Mouse (Mus musculus) CH12.LX (cell line): ENCODE measurements around the gene Pxdc1. TPM values are rescaled to one million over a fixed set of nuclear protein-coding genes. Genes with fewer than 3 reads are reported as not detected.

Experiments used
- DNase-seq: peaks from one replicate; pipeline ENCODE4 v3.0.0-alpha.2; 2013; ENCODE audit errors: extremely low read depth
- H3K27ac ChIP-seq: 2 replicates; pipeline ENCODE4 v1.5.1; 2012; ENCODE audit warnings: low read depth, mild to moderate bottlenecking, control low read depth, moderate library complexity; ENCODE audit not compliant: insufficient read depth
- H3K27me3 ChIP-seq: replicated peaks from 2 replicates; pipeline ENCODE3; 2012; ENCODE audit warnings: inconsistent platforms
- H3K36me3 ChIP-seq, 2 experiments: replicated peaks in 1 of 2; 2 replicates each; pipeline versions ENCODE3 to v1.6.1; 2012; ENCODE audit warnings: inconsistent platforms in 1 of 2, low read length in 1 of 2, mild to moderate bottlenecking in 1 of 2, mixed read lengths in 1 of 2, moderate library complexity in 1 of 2; ENCODE audit not compliant: control insufficient read depth in 1 of 2, insufficient read depth in 1 of 2
- H3K4me1 ChIP-seq, 2 experiments: 2 replicates each; pipeline ENCODE4 v1.6.1; 2012; ENCODE audit warnings: inconsistent platforms in 1 of 2, moderate library complexity in 1 of 2; ENCODE audit not compliant: insufficient read depth in 2 of 2, control insufficient read depth in 1 of 2
- H3K4me2 ChIP-seq: 2 replicates; pipeline ENCODE4 v1.6.1; 2012; ENCODE audit warnings: low read depth, mild to moderate bottlenecking, control low read depth; ENCODE audit not compliant: poor library complexity, insufficient read depth, severe bottlenecking
- H3K4me3 ChIP-seq, 3 experiments: fragments of 150-350 bp in 1 of 3; sonication (generic) in 1 of 3; replicated peaks in 1 of 3; 2 replicates each; pipeline versions ENCODE3 to v1.5.1; 2011 to 2012; ENCODE audit warnings: low read depth in 2 of 3, low read length in 2 of 3, mild to moderate bottlenecking in 2 of 3, moderate library complexity in 2 of 3, control low read depth in 1 of 3, improper control_type of control experiment in 1 of 3, inconsistent platforms in 1 of 3, mixed read lengths in 1 of 3; ENCODE audit not compliant: poor library complexity in 1 of 3
- H3K79me2 ChIP-seq: replicated peaks from 2 replicates; pipeline ENCODE4 v1.6.1; 2012; ENCODE audit warnings: mild to moderate bottlenecking, moderate library complexity; ENCODE audit not compliant: control insufficient read depth, poor library complexity, insufficient read depth, severe bottlenecking; ENCODE audit errors: extremely low read depth
- H3K9ac ChIP-seq: 2 replicates; pipeline ENCODE4 v1.6.1; 2012; ENCODE audit warnings: low read depth, mild to moderate bottlenecking, control low read depth, moderate library complexity; ENCODE audit not compliant: insufficient read depth
- H3K9me3 ChIP-seq: replicated peaks from 2 replicates; pipeline ENCODE3; 2012; ENCODE audit warnings: low read length, inconsistent platforms, mixed read lengths
- BHLHE40 ChIP-seq: IDR thresholded peaks from 2 replicates; pipeline ENCODE4 v1.6.1; 2011; ENCODE audit warnings: mild to moderate bottlenecking, low read depth, low read length, improper control_type of control experiment
- CHD2 ChIP-seq: IDR thresholded peaks from 2 replicates; pipeline ENCODE4 v1.6.1; 2011; ENCODE audit warnings: low read length, improper control_type of control experiment
- CTCF ChIP-seq, 2 experiments: IDR thresholded peaks in 1 of 2; conservative IDR thresholded peaks in 1 of 2; 2 replicates each; pipeline ENCODE4 v1.5.1; 2011 to 2012; ENCODE audit warnings: low read depth in 2 of 2, low read length in 2 of 2, improper control_type of control experiment in 1 of 2, inconsistent platforms in 1 of 2, mild to moderate bottlenecking in 1 of 2, moderate library complexity in 1 of 2
- EP300 ChIP-seq: IDR thresholded peaks from 2 replicates; pipeline ENCODE4 v1.6.1; 2011; ENCODE audit warnings: low read length, improper control_type of control experiment
- ETS1 ChIP-seq: conservative IDR thresholded peaks from 2 replicates; pipeline ENCODE4 v1.6.1; 2012; ENCODE audit warnings: low read depth, mild to moderate bottlenecking, inconsistent platforms, low read length, improper control_type of control experiment, moderate library complexity
- GABPA ChIP-seq: IDR thresholded peaks from 2 replicates; pipeline ENCODE4 v1.6.1; 2012; ENCODE audit warnings: low read depth, low read length, improper control_type of control experiment, inconsistent platforms; ENCODE audit not compliant: insufficient replicate concordance
- JUN ChIP-seq: IDR thresholded peaks from 2 replicates; pipeline ENCODE4 v1.6.1; 2011; ENCODE audit warnings: low read depth, mild to moderate bottlenecking, low read length, improper control_type of control experiment, moderate library complexity; ENCODE audit not compliant: insufficient read depth
- MEF2A ChIP-seq: IDR thresholded peaks from 2 replicates; pipeline ENCODE4 v1.6.1; 2014; ENCODE audit warnings: low read depth, mild to moderate bottlenecking, inconsistent platforms, low read length, improper control_type of control experiment, borderline replicate concordance
- MYC ChIP-seq: IDR thresholded peaks from 2 replicates; pipeline ENCODE4 v1.6.1; 2011; ENCODE audit warnings: low read depth, mild to moderate bottlenecking, improper control_type of control experiment, low read length
- POLR2A ChIP-seq: IDR thresholded peaks from 2 replicates; pipeline ENCODE4 v1.6.1; 2011; ENCODE audit warnings: low read depth, mild to moderate bottlenecking, improper control_type of control experiment, low read length
- POLR2AphosphoS2 ChIP-seq: IDR thresholded peaks from 2 replicates; pipeline ENCODE4 v1.6.1; 2011; ENCODE audit warnings: low read depth, low read length, improper control_type of control experiment
- RAD21 ChIP-seq: IDR thresholded peaks from 2 replicates; pipeline ENCODE4 v1.6.1; 2011; ENCODE audit warnings: low read depth, mild to moderate bottlenecking, low read length, improper control_type of control experiment, moderate library complexity
- TBP ChIP-seq: conservative IDR thresholded peaks from 2 replicates; pipeline ENCODE4 v1.6.1; 2011; ENCODE audit warnings: low read depth, low read length, improper control_type of control experiment
- TCF12 ChIP-seq: IDR thresholded peaks from 2 replicates; pipeline ENCODE4 v1.6.1; 2014; ENCODE audit warnings: low read depth, mild to moderate bottlenecking, inconsistent platforms, low read length, improper control_type of control experiment
- UBTF ChIP-seq: IDR thresholded peaks from 2 replicates; pipeline ENCODE4 v1.6.1; 2012; ENCODE audit warnings: low read depth, mild to moderate bottlenecking, inconsistent platforms, low read length, improper control_type of control experiment, moderate library complexity
- ZKSCAN1 ChIP-seq: IDR thresholded peaks from 2 replicates; pipeline ENCODE4 v1.6.1; 2012; ENCODE audit warnings: low read depth, inconsistent platforms, low read length, improper control_type of control experiment, borderline replicate concordance
- ZMIZ1 ChIP-seq: IDR thresholded peaks from 2 replicates; pipeline ENCODE4 v1.6.1; 2012; ENCODE audit warnings: low read depth, mild to moderate bottlenecking, inconsistent platforms, low read length, improper control_type of control experiment
- ZNF384 ChIP-seq: IDR thresholded peaks from 2 replicates; pipeline ENCODE4 v1.6.1; 2012; ENCODE audit warnings: low read depth, low read length, improper control_type of control experiment, inconsistent platforms
- dilution Hi-C: fragments of 300-500 bp; cut with MboI; formaldehyde crosslinking; loops from 2 replicates; pipeline ENCODE4 v1.14.3; 2020; ENCODE audit warnings: low sequenced_read_pairs; ENCODE audit not compliant: extremely low pct_unique_long_range_greater_than_20kb, extremely low pct_ligation_motif_present
- in situ Hi-C: fragments of 300-500 bp; cut with MboI; formaldehyde crosslinking; loops from 3 replicates; pipeline ENCODE4 v1.14.3; 2019; ENCODE audit warnings: low sequenced_read_pairs, low pct_ligation_motif_present, low pct_unique_long_range_greater_than_20kb, mixed read lengths
- polyA plus RNA-seq: library from polyadenylated mRNA; unstranded; fragments of >175 nt; gene quantifications from 2 replicates; pipeline ENCODE4 v1.2.1, GENCODE M21; 2012; ENCODE audit warnings: low read depth; ENCODE audit not compliant: insufficient read length
- total RNA-seq, 2 experiments: library from RNA; depleted of rRNA; stranded (reverse); fragments of 300-350 nt in 1 of 2; fragments of >200 nt in 1 of 2; gene quantifications; 2 replicates each; pipeline ENCODE4 v1.2.3; 2012 to 2014

The Pxdc1 gene
- total and polyA plus RNA-seq, 3 experiments: not detected

GRCm38 (mm10) chr13:34607079-34607478, 46.2 kb downstream of the Pxdc1 start:
- in situ Hi-C loops (no loop called here), dilution Hi-C loops (no loop called here)
- TF ChIP-seq MYC (no peak), RAD21 (no peak), ETS1 (no peak), MEF2A (no peak), POLR2A (no peak), UBTF (no peak), ZKSCAN1 (no peak), ZNF384 (no peak), CTCF (conservative IDR thresholded peaks at IDR 0.05 in 1 of 2, IDR thresholded peaks at IDR 0.05 in 1 of 2; ENCODE audit: low read depth in 2 of 2, low read length in 2 of 2) (no peak), TBP (no peak), POLR2AphosphoS2 (no peak), ZMIZ1 (no peak), CHD2 (no peak), BHLHE40 (no peak)
- Histone ChIP-seq H3K9ac (no peak overlapping the region), H3K4me1 (no peaks in the 10 kb centered on the region; a peak in 1 of 4 replicates), H3K36me3 (no peaks in the 10 kb centered on the region), H3K4me2 (no peak overlapping the region), H3K27me3 (no peaks in the 10 kb centered on the region), H3K79me2 (no peaks in the 10 kb centered on the region), H3K9me3 (no peaks in the 10 kb centered on the region), H3K27ac (no peak overlapping the region), H3K4me3 (no peak overlapping the region)
- no peak for DNase-seq

DNA sequence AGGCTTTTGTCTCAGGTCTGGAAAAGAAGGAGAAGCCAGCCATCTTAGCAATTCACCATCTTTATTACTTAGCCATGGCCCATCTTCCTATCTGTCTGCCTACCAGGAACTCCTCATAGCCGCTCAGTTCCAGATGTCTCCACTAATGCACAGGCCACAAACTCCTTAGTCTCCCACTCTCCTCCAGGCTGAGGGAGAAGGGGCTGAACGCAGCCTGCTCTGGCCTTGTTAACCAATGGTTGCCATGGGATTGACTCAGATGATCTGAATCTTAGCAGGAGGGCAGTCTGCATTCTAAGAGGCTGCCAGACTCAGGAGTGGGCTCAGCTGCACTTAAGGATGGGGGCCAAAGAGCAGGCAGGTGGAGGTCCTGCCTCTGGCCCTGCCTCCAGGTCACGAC, 47.4 kb downstream of the Pxdc1 start:
- no peak overlapping the region for H3K4me2 ChIP-seq
- in situ Hi-C loops: no loop called here
- TF ChIP-seq ETS1 (no peak), JUN (no peak), BHLHE40 (no peak), TCF12 (no peak), GABPA (no peak), EP300 (no peak)
- no peaks in the 10 kb centered on the region for H3K36me3 ChIP-seq
- H3K4me3 ChIP-seq: no peak overlapping the region
- no peaks in the 10 kb centered on the region for H3K9me3 ChIP-seq
- H3K79me2 ChIP-seq: no peaks in the 10 kb centered on the region
- H3K27me3 ChIP-seq: no peaks in the 10 kb centered on the region
- no peak for DNase-seq
- dilution Hi-C loops: no loop called here
- H3K9ac ChIP-seq: no peak overlapping the region
- no peaks in the 10 kb centered on the region; a peak in 1 of 4 replicates for H3K4me1 ChIP-seq
- no peak overlapping the region for H3K27ac ChIP-seq
